Mouse (Mus musculus): ENCODE results near the gene Commd2.

- TF ChIP-seq POLR2A (IDR thresholded peaks at IDR 0.05; ENCODE audit: borderline replicate concordance, insufficient read depth, low read length) (no peak), CTCF (IDR thresholded peaks at IDR 0.05; ENCODE audit: borderline replicate concordance, insufficient read depth, low read depth, low read length) (no peak)
Observed at GRCm38 (mm10) chr3:57611776-57612175, 39.7 kb downstream of the Commd2 start.
